Mouse (Mus musculus) layer of hippocampus, adult 2 months (tissue): Measurements from ENCODE around the gene Galnt6. TPM values are rescaled to one million over a fixed set of nuclear protein-coding genes. Genes with fewer than 3 reads are reported as not detected.

Experiments used
- DNase-seq, 2 experiments: peaks; one replicate each; pipeline ENCODE4 v3.0.0; 2022; ENCODE audit warnings: low spot score in 2 of 2
- H3K27ac ChIP-seq: fragments of 200-600 bp; 2 replicates; pipeline ENCODE4 v1.8.1; 2022
- H3K4me3 ChIP-seq: fragments of 200-600 bp; 2 replicates; pipeline ENCODE4 v1.8.1; 2022; ENCODE audit warnings: mild to moderate bottlenecking
- CTCF ChIP-seq: fragments of 200-600 bp; conservative IDR thresholded peaks from 2 replicates; pipeline ENCODE4 v1.8.1; 2022; ENCODE audit warnings: antibody characterized with exemption, mild to moderate bottlenecking, moderate library complexity
- microRNA-seq, 2 experiments: library from miRNA; unstranded; fragments of <30 nt; microRNA quantifications; one replicate each; pipeline ENCODE4 v1.2.0; 2021
- total RNA-seq, 2 experiments: library from RNA; stranded (reverse); gene quantifications; 2 replicates each; pipeline ENCODE4 v1.2.3; 2021

The Galnt6 gene
- total RNA-seq, 2 experiments from 2014 or later = 5.6 to 7.0 TPM

DNA sequence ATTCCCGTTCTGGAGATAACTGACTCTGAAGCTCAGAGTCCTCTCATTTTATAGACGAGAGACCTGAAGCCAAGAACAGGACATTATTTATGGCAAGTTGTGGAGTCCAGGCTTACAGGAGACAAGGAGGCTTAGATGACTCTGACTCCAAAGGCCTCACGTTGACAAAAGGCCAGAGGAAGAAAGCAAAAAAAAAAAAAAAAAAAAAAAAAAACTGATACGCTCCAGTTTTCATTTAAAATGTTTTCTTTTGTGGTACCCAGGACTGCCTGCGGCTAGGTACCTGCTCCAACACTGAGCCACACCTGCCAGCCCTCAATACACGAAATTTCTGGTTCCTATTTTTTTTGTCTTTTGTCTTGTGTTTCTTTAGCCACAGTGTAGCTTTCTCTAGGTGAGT, 61.8 kb downstream of the Galnt6 start:
- H3K4me3 ChIP-seq = no peak overlapping the region

DNA sequence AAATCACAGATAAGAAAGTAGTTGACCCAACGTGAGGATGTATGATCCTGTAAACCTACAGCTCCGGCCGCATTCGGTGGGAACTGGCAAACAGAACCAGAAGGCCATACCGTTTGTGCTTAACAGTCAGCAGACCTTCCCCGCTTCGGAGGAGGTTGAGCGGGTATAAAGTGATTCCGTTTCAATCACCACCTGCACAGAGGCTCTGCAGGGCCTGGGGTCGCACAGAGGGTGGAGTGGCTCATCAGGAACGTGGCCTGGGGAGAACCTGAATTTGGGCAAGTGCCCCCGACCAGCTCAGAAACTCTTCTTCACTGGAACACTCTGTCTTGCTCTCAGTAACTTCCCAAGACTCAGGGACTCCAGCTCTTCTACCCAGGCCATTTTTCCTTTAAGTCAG, 62.3 kb downstream of the Galnt6 start:
- no peak for TF ChIP-seq CTCF
- no peak for DNase-seq
- no peak overlapping the region for H3K4me3 ChIP-seq
- no peak overlapping the region for H3K27ac ChIP-seq

More for the DNA sequence above, 61.8 kb downstream of the Galnt6 start:
- no peak for TF ChIP-seq CTCF
- no peak for DNase-seq
- H3K27ac ChIP-seq = no peak overlapping the region

DNA sequence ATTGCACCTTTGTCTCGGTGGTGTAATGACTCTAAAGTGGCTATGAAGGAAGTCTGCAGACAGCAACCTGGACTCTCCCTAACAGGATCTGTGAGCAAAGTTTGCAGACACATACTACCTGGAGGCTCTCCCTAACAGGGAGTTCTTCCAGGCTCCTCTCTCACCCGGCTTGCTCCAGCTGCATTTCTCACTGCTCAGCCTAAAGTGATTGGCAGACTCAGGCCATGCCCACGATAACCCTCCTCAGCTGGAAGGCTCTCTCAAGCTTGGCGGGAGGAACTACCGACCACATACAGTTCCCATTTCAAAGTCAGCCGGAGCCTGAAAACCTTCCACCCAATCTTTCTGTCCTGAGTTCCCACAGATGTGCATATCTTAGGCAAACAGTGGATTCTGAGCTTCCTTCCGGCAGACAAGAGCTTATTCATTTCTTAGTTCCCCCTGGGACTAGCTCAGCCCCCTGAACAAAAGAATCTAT, 62.9 kb downstream of the Galnt6 start:
- H3K27ac ChIP-seq = no peak overlapping the region
- no peak overlapping the region for H3K4me3 ChIP-seq
- no peak for TF ChIP-seq CTCF
- no peak for DNase-seq

DNA sequence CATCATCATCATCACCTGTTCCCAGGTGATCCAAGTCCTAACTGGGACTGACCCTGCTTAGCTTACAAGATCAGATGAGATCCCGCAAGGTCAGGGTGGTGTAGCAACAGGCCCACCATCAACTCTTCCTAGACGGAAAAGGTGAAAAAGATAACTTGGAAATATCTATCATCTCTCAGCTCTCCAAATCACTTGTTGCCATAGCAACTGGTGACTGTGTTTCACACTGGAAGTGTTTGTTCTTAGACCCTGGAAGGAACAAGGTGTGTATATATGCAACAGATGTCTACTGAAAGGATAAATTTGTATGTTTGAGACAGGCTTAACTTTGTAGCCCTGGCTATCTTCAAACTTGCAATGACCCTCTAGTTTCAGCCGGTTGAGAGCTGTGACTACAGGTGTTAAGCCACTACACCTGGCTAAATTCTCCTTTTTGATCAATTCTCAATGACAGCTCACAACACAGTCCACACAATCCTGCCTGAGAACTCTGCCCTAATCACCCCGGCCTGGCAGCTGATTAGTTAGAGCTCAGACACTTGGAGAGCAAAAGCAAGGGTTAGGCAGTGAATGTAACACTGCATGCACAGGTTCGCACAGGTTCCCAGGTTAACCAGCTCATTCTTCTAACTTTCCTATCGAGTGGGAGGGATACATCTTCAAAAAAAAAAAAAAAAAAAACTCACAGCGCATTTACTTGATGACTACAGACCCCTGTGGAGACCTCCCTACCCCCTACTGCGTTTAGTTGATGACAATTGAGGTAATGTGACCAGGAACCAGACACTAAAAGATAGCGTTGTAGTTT, 63.6 kb downstream of the Galnt6 start:
- DNase-seq = no peak
- Histone ChIP-seq H3K4me3 (no peak overlapping the region), H3K27ac (no peak overlapping the region)
- TF ChIP-seq CTCF = no peak

DNA sequence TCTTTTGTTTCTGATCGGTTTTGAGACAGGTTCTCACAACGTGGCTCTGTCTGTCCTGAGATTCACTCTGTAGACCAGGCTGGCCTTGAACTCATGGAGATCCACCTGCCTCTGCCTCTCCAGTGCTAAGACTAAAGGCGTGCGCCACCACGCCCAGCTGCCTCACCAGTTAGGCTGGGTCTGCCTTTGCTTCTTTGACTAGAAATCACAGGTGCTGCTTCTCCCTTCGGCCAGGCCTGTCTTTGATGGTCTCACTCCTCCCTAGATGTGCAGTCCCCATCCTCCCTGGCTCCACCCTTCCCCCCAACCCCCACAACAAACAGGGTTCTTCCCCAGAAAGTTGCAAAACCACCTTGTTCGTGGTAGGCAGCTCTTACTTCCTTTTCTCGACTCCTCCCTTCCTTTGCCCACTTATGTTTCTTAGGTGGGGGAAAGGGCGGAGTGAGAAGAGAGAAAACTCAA, 64.3 kb downstream of the Galnt6 start:
- no peak for DNase-seq
- no peak overlapping the region for H3K4me3 ChIP-seq
- no peak overlapping the region for H3K27ac ChIP-seq
- TF ChIP-seq CTCF = no peak

DNA sequence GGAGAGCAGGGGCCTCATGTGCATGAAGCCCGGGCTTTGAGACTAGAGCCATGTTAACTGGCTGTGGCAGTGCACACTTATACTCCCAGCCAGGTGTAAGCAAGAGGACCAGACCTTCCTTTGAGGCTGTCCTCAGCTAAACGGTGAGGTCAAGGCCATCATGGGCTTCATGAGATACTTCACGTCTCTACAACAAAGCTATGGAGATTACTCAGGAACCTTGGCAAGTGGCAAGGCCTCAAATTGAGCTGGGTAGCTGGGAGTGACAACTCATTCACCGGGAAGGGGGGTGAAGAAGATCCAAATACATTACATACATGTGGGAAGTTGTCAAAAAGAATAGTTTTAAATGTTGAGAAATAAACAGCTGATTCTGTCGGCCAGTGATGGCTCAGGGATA, 68.4 kb downstream of the Galnt6 start:
- H3K27ac ChIP-seq = no peak overlapping the region
- H3K4me3 ChIP-seq = no peak overlapping the region
- no peak for TF ChIP-seq CTCF
- DNase-seq = no peak

DNA sequence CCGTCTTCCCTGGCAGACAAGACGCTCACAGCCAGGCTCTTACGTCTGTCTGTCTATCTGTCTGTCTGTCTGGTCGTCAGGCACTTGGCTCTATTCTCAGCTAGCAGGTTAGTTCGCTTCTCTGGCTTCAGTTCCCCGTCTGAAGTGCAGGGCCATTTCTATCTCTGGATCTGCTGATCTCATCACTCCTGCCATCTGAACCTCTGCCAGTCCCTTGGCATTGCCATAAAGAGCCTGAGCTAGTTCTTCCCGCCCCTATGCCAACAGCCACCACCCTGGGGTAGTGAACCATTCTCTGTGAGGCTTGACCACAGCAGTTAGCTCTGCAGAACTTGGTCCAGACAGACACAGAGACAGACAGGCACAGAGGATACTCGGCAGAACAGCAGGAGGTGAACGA, 68.9 kb downstream of the Galnt6 start:
- Histone ChIP-seq H3K4me3 (no peak overlapping the region), H3K27ac (no peak overlapping the region)
- TF ChIP-seq CTCF = no peak
- peak in 1 of 2 experiments; percentile 16 for DNase-seq

DNA sequence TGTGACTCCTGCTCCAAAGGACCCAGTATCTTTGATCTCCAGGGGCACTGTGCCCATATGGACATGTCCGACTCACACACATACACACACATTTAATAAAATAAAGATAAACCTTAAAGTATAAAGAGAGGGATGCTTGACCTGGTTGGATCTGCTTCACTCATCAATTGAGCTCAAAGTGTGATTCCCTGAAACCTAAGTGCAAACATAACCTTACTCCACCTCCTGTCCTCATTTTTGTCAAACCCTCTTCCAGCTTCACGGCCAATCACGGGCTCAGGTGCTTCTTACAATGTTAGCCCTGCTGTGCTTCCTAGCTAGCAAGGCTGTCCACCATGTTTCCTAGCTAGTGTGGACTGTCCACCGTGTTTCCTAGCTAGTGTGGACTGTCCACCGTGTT, 74.0 kb downstream of the Galnt6 start:
- Histone ChIP-seq H3K4me3 (no peak overlapping the region), H3K27ac (no peak overlapping the region)
- no peak for TF ChIP-seq CTCF
- no peak for DNase-seq

DNA sequence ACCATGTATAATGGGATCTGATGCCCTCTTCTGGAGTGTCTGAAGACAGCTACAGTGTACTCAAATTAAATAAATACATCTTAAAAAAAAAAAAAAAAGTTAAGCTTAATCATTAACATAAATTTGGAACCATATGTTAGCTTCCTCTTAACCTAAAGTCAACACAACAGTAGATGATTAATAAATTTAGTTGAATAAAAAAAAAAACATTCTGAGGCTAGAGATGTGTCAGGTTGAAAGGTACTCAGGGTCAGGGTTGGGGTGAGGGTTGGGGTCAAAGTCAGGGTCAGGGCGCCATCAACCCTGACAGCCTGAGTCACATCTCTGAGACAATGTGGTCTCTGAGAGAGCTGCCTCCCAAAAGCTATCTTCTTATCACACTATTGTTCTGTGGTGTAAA, 74.9 kb downstream of the Galnt6 start:
- TF ChIP-seq CTCF = no peak
- DNase-seq = no peak
- Histone ChIP-seq H3K4me3 (no peak overlapping the region), H3K27ac (no peak overlapping the region)

DNA sequence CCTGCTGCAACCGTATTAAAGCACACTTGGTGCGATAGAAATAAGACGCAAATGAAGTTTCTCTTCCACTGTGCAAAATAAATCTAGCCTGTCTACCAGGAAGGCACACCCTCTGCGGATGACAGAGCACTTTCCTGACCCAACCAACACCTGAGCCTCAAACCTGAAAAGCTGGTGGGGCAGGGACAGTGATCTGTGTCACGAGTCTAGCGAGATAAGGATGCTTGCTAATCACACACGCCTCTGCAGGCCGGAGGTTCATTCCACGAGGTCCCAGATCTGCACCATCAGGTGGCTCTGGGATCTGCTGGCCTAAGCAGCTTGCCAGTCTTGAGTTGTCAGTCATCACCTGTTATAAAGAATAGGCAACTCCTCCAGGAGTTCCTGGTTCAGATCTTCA, 77.6 kb downstream of the Galnt6 start:
- Histone ChIP-seq H3K27ac (no peak overlapping the region), H3K4me3 (no peak overlapping the region)
- DNase-seq = no peak
- no peak for TF ChIP-seq CTCF

DNA sequence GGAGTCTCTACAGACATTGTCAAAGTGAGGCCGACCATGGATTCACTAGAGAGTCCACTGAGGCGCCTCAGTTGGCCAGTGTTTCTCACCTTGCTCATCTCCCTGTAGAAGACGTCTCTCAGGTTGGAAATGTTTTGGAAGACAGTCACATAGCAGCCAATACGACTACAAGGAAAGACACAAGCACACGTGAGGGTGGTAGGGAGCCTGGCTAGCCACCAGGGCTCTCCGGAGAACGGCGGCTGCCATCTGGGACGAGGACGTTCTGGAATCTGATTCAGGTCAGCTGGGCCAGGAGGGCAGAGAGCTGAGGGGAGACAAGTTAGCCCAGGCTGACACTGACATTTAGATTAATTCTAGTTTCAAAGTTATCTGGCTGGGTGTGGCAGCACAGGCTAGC, 79.1 kb downstream of the Galnt6 start:
- H3K4me3 ChIP-seq = no peak overlapping the region
- no peak overlapping the region for H3K27ac ChIP-seq
- no peak for TF ChIP-seq CTCF
- DNase-seq = no peak

DNA sequence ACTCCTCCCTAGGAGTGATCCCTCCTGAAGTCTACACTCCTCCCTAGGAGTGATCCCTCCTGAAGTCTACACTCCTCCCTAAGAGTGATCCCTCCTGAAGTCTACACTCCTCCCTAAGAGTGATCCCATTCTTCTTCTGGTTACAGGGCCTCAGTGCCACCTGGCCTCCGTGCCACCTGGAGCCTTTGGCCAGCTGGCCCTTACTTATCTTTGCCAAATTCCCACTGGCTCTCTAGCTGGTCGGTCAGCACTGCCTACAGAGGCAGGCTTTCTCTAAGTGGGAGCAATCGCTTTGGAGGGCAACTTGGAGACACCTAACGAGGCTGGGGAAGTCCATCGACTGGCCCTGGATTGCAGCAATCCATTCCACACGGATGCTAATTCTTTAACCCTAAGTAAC, 83.0 kb downstream of the Galnt6 start:
- DNase-seq = no peak
- H3K27ac ChIP-seq = no peak overlapping the region
- H3K4me3 ChIP-seq = no peak overlapping the region
- TF ChIP-seq CTCF = no peak

DNA sequence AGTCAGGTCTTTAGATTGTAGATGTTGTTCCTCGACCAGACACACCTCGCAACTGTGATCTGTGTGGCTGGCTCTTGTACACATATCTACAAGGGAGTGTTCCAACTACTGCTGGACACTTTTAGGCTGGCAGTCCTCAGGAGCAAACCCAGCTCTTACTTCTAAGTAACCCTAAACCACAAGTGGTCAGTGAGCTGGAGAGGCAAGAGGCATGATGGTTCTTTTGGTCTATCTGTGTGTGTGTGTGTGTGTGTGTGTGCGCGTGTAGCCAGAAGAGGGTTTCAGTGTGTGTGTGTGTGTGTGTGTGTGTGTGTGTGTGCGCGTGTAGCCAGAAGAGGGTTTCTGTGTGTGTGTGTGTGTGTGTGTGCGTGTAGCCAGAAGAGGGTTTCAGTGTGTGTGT, 86.7 kb downstream of the Galnt6 start:
- no peak for DNase-seq
- Histone ChIP-seq H3K27ac (no peak overlapping the region), H3K4me3 (no peak overlapping the region)
- TF ChIP-seq CTCF = no peak

Small RNA genes within 50 kb of the gene (microRNA-seq; reads per million reads assigned to microRNA genes)
- gene Mir6961 = 0 reads per million in 2 experiments

Other genes starting within 250 kb of the Galnt6 start
- gene Csrnp2, start 233.9 kb downstream of the Galnt6 start, total RNA-seq = 10 to 100 TPM; 23.3 to 23.9 TPM
- 10 to 100 TPM; 29.3 to 31.0 TPM for gene Tfcp2, start 177.4 kb downstream of the Galnt6 start, total RNA-seq
- 100 to 1,000 TPM; 106 to 107 TPM for gene Pou6f1, start 129.4 kb downstream of the Galnt6 start, total RNA-seq
- gene Dazap2, start 114.0 kb downstream of the Galnt6 start, total RNA-seq = 100 to 1,000 TPM; 112 to 113 TPM
- gene Smagp, start 92.4 kb downstream of the Galnt6 start, total RNA-seq = 1 to 10 TPM; 1.1 to 1.7 TPM
- gene Bin2, start 59.8 kb downstream of the Galnt6 start, total RNA-seq = 1 to 10 TPM; 5.3 to 5.6 TPM
- gene Cela1, start 41.5 kb downstream of the Galnt6 start, total RNA-seq = 1 to 10 TPM; 1.3 TPM
- 10 to 100 TPM; 77.4 to 94.2 TPM for gene Slc4a8, start 32.4 kb upstream of the Galnt6 start, total RNA-seq
- gene Scn8a, start 140.5 kb upstream of the Galnt6 start, total RNA-seq = 100 to 1,000 TPM; 245 to 263 TPM